Mouse (Mus musculus): ENCODE results near the gene Kif26b. TPM values are rescaled to one million over a fixed set of nuclear protein-coding genes. Genes with fewer than 3 reads are reported as not detected.

Gene Kif26b
- polyA plus RNA-seq, 1 experiment from 2014 or later = 10.2 TPM

DNA sequence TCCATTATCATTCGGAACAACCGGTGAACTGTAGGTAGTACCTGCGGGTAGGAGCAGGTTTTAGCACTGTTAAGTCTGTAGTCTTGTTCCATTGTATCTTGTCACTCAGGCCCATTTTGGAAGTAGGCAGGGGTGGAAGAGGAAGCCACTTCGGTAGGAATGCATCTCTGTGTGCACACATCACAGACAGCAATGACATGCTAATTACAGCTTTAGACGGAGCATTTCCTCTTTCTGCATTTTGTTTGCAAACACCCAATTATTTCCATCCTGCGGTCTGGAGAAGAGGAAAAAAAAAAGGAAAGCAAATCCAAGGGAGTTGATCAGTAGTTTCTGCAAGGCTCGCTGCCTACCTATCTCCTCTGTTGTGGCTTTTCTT is 219.3 kb downstream of the Kif26b start:
- H3K27ac ChIP-seq (replicated peaks) = no peak overlapping the region

DNA sequence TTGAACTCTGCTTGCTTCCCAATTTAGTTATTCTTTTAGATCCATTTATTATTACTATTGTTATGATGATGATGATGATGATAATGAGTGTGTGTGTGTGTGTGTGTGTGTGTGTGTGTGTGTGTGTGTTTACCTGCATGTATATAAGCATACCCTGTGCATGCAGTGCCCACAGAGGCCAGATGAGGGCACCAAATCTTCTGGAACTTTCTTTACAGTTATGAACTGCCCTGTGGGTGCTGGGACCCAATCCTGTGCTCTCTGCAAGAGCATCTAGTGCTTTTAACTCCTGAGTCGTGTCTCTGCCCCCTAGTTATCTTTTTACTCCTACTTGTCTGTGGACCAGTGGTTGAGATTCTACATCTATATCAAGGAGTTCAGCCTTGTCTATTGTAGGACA is 219.7 kb downstream of the Kif26b start:
- Histone ChIP-seq H3K9me3 (peaks cover 4% of the 10 kb centered on the region), H3K27ac (replicated peaks) (no peak overlapping the region), H3K4me1 (peaks cover 27% of the 10 kb centered on the region), H3K36me3 (replicated peaks) (no peaks in the 10 kb centered on the region; the same call in 1 of the 2 replicates), H3K27me3 (replicated peaks; ENCODE audit: low read depth, poor library complexity, severe bottlenecking) (no peaks in the 10 kb centered on the region), H3K4me3 (no peak overlapping the region)
- WGBS = 88% methylated on average over 1 of the region's 1 CpGs
- no peak for DNase-seq (ENCODE audit: low spot score)

More for the DNA sequence above, 219.3 kb downstream of the Kif26b start:
- DNase-seq (ENCODE audit: low spot score) = no peak
- Histone ChIP-seq H3K4me3 (no peak overlapping the region), H3K4me1 (peaks cover 27% of the 10 kb centered on the region), H3K36me3 (replicated peaks) (no peaks in the 10 kb centered on the region; the same call in 1 of the 2 replicates), H3K9me3 (peaks cover 4% of the 10 kb centered on the region), H3K27me3 (replicated peaks; ENCODE audit: low read depth, poor library complexity, severe bottlenecking) (no peaks in the 10 kb centered on the region)
- 51% methylated on average over 7 of the region's 7 CpGs for WGBS

DNA sequence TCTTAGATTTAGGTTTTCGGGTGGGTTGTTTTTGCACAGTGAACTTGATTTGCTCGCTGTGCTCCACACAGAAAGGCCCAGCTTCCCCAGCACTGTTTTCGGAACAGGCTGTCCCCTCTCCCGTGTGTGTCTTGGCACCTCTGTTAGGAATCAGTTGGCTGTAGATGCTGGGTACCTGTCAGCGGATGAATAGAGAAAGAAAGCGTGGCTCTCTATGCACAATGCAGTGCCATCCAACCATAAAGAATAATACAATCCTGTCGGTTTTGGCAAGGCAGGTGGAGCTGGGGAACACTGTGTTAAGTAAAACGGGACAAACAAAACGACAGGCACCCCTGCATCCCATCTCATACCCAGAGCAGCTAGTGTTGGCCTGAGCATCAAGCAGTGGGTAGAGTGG is 220.9 kb downstream of the Kif26b start:
- Histone ChIP-seq H3K27ac (replicated peaks) (no peak overlapping the region), H3K4me1 (peaks cover 17% of the 10 kb centered on the region), H3K27me3 (replicated peaks; ENCODE audit: low read depth, poor library complexity, severe bottlenecking) (no peaks in the 10 kb centered on the region), H3K36me3 (replicated peaks) (no peaks in the 10 kb centered on the region; the same call in 1 of the 2 replicates), H3K4me3 (no peak overlapping the region), H3K9me3 (peaks cover 4% of the 10 kb centered on the region)
- WGBS = 92% methylated on average over 9 of the region's 9 CpGs
- DNase-seq (ENCODE audit: low spot score) = no peak

DNA sequence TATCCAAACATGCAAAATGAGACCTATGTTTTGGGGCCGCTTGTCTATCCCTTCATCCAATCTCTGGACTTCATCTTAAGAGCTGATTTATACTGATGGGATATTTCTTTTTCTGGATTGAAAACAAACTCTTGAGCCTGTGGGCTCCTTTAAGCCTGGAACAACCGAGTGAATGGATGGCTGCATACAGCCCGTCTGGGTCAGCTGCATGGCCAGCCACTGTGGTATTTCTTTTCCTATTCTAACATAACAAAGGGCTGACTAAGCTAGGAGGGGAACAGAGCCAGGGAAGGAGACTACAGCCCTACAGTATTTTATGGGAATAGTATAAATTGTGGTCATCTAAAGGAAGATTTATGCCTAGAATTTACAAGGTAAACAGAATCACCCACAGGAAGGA is 229.5 kb downstream of the Kif26b start:
- H3K4me1 ChIP-seq = no peaks in the 10 kb centered on the region
- DNase-seq (ENCODE audit: low spot score) = no peak
- no peaks in the 10 kb centered on the region for H3K9me3 ChIP-seq
- no peak overlapping the region for H3K4me3 ChIP-seq
- peaks cover 12% of the 10 kb centered on the region; the same call in 1 of the 2 replicates for H3K36me3 ChIP-seq (replicated peaks)
- no peak overlapping the region for H3K27ac ChIP-seq (replicated peaks)
- 64% methylated on average over 3 of the region's 3 CpGs for WGBS
- no peaks in the 10 kb centered on the region for H3K27me3 ChIP-seq (replicated peaks; ENCODE audit: low read depth, poor library complexity, severe bottlenecking)

DNA sequence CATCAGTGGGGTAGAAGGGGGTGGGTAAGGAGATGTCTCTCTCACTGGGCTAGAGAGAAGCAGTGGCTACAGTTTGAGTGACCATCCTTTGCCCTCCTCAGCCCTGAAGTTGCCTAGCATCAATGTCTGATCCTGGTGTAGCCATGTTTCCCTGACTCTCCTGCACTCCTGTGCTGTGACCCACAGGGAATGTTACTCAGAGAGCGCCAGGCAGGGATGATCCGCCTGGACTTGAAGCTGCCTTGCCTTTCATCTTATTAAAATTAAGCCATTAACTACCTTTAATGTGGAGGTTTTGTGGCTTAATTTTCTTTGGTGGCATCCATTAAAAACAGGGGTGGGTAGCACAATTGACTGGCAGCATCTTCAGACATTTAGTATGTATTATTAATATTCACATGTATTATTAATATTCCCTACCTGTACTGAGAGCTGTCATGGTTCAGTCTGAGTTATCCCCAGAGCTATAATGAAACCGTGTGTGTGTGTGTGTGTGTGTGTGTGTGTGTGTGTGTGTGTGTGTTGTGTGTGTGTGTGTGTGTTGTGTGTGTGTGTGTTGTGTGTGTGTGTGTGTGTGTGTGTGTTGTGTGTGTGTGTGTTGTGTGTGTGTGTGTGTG is 233.3 kb downstream of the Kif26b start:
- Histone ChIP-seq H3K27ac (replicated peaks) (no peak overlapping the region), H3K9me3 (no peaks in the 10 kb centered on the region), H3K27me3 (replicated peaks; ENCODE audit: low read depth, poor library complexity, severe bottlenecking) (no peaks in the 10 kb centered on the region), H3K36me3 (replicated peaks) (no peaks in the 10 kb centered on the region), H3K4me3 (no peak overlapping the region), H3K4me1 (no peaks in the 10 kb centered on the region; the same call in 1 of the 2 replicates)
- no peak for DNase-seq (ENCODE audit: low spot score)
- 89% methylated on average over 3 of the region's 3 CpGs for WGBS

DNA sequence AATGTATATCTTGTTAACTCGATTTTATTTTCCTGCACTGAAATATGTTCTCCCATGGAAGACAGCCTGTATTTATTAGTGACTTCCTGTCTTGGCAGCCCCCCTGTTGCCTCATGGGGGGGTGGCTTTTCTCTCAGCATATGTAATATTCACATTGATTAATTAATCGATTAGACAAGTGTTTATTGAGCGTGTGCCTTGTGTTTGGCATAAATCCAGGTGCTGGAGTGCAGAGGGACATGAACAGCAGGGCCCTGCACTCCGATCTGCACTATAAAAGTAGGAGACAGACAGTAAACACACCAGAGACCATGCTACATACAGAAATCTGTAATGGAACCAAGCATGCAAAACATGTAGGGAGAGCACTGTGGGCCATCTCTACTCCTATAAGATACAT is 236.0 kb downstream of the Kif26b start:
- Histone ChIP-seq H3K9me3 (no peaks in the 10 kb centered on the region), H3K36me3 (replicated peaks) (no peaks in the 10 kb centered on the region), H3K27me3 (replicated peaks; ENCODE audit: low read depth, poor library complexity, severe bottlenecking) (no peaks in the 10 kb centered on the region), H3K27ac (replicated peaks) (no peak overlapping the region), H3K4me3 (no peak overlapping the region), H3K4me1 (no peaks in the 10 kb centered on the region; the same call in 1 of the 2 replicates)
- DNase-seq (ENCODE audit: low spot score) = no peak
- WGBS = 75% methylated on average over 4 of the region's 4 CpGs

DNA sequence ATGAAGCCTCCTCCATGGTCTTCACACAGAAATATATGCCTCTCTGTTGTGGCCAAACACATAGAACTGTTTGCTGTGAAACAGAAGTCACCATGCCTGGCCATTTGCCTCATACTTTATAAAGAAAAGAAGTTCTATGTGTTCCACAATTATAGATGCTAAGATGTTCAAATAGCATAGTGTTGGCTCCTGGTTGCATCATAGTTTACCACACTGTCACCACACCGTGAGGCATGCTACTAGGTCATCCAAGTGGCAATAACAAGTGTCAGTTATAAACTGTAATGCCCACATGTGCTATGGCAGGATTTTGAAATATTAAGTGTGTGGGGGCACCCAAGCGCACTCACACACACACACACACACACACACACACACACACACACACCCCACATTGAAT is 236.7 kb downstream of the Kif26b start:
- H3K4me1 ChIP-seq = peaks cover 1% of the 10 kb centered on the region; the same call in 1 of the 2 replicates
- H3K9me3 ChIP-seq = no peaks in the 10 kb centered on the region
- H3K4me3 ChIP-seq = no peak overlapping the region
- H3K27me3 ChIP-seq (replicated peaks; ENCODE audit: low read depth, poor library complexity, severe bottlenecking) = no peaks in the 10 kb centered on the region
- DNase-seq (ENCODE audit: low spot score) = no peak
- WGBS = 86% methylated on average over 2 of the region's 2 CpGs
- no peak overlapping the region for H3K27ac ChIP-seq (replicated peaks)
- H3K36me3 ChIP-seq (replicated peaks) = no peaks in the 10 kb centered on the region

DNA sequence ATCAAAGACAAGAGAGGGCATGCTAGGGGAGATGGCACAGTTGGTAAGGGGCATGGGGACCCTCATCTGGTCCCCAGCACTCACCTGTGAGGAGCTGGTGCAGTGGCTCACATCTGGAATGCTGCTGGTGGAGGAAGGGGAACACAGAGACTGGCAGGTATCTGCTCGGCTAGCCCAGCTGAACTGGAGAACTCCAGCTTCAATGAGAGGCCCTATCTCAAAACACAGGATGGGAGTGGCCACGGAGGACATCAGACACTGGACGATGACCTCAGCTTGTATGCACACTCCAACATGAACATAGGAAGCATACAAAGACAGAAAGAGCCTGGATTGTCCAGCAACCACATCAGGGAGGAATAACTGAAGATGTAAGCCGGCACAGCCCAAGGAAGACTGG is 240.1 kb downstream of the Kif26b start:
- Histone ChIP-seq H3K4me1 (peaks cover 5% of the 10 kb centered on the region; the same call in 1 of the 2 replicates), H3K9me3 (no peaks in the 10 kb centered on the region), H3K4me3 (no peak overlapping the region), H3K27me3 (replicated peaks; ENCODE audit: low read depth, poor library complexity, severe bottlenecking) (no peaks in the 10 kb centered on the region), H3K27ac (replicated peaks) (no peak overlapping the region), H3K36me3 (replicated peaks) (no peaks in the 10 kb centered on the region)
- no peak for DNase-seq (ENCODE audit: low spot score)
- WGBS = 83% methylated on average over 4 of the region's 4 CpGs

DNA sequence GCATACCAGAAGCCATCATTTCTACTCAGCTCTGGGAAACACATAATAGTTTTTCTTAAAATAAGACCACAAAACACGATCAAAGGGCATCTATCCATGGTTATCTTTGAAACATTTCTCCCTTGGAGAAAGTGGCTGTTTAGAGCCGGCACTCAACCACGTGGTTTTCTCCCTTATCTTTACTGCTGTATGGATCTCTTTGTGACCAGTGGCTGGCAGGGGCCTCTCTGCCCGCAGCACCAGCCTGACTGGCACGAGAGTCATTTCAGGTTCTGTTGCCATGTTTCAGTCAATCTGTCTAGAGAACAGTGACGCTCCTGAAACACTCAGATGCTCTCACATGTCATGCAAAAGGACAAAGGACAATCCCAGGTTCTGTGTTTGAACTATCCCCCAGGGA is 241.1 kb downstream of the Kif26b start:
- Histone ChIP-seq H3K27me3 (replicated peaks; ENCODE audit: low read depth, poor library complexity, severe bottlenecking) (no peaks in the 10 kb centered on the region), H3K27ac (replicated peaks) (no peak overlapping the region), H3K4me3 (no peak overlapping the region), H3K36me3 (replicated peaks) (no peaks in the 10 kb centered on the region), H3K4me1 (0 out of 2 replicates have a peak, but pooled peaks cover 5% of the 10 kb centered on the region), H3K9me3 (no peaks in the 10 kb centered on the region)
- no peak for DNase-seq (ENCODE audit: low spot score)
- 84% methylated on average over 6 of the region's 6 CpGs for WGBS

DNA sequence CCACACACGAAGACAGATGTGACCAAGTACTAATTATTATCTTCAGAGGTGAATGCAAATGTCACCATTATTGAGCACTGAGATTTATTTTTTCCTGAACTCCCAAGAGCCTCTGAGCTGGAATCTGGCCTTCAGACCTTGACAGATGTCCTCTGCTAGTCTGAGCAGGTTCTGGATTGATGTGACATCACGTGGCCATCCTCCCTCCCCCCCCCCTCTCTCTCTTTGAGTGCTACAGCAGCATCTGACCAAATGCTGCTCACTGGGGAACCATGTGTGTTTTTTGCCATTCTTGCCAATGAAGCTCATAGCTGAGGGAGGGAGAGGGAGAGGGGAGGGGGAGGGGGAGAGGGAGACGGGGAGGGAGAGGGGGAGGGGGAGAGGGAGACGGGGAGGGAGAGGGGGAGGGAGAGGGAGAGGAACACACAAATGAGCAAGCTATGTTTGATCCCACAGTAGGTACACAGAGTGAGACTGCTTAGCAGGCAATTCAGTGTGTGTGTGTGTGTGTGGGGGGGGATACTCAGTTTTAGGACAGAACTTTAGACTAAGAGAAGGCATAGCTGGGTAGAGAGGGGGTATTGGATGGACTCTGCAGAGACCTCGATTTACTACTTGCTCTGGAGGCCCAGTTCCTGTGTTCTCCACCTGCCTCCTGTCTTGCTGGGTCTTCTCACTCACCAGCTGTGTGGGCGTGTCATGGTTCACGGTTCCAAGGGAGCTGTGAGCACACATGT is 241.9 kb downstream of the Kif26b start:
- WGBS = 68% methylated on average over 6 of the region's 7 CpGs
- H3K4me3 ChIP-seq = no peak overlapping the region
- no peaks in the 10 kb centered on the region for H3K9me3 ChIP-seq
- no peak overlapping the region for H3K27ac ChIP-seq (replicated peaks)
- DNase-seq (ENCODE audit: low spot score) = no peak
- H3K27me3 ChIP-seq (replicated peaks; ENCODE audit: low read depth, poor library complexity, severe bottlenecking) = no peaks in the 10 kb centered on the region
- no peaks in the 10 kb centered on the region for H3K36me3 ChIP-seq (replicated peaks)
- 0 out of 2 replicates have a peak, but pooled peaks cover 5% of the 10 kb centered on the region for H3K4me1 ChIP-seq

DNA sequence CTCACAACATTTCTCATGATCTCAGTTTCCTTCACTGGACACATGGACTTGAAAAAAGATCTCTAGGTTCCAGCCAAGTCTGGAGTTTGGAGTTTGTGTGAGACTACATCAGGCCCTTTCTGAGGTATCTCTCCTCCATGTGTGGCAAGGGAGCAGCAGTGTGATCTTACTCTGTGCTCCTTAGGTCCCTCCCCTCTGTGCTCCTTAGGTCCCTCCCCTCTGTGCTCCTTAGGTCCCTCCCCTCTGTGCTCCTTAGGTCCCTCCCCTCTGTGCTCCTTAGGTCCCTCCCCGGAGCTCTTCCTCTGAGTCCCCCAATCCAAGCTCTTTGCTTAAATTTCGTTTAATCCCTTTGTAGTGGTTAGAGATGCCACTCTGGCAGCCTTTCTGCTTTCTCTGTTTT is 250.8 kb downstream of the Kif26b start:
- Histone ChIP-seq H3K27ac (replicated peaks) (no peak overlapping the region), H3K36me3 (replicated peaks) (no peaks in the 10 kb centered on the region), H3K9me3 (no peaks in the 10 kb centered on the region), H3K27me3 (replicated peaks; ENCODE audit: low read depth, poor library complexity, severe bottlenecking) (no peaks in the 10 kb centered on the region), H3K4me1 (peaks cover 14% of the 10 kb centered on the region), H3K4me3 (no peak overlapping the region)
- DNase-seq (ENCODE audit: low spot score) = no peak
- 28% methylated on average over 2 of the region's 2 CpGs for WGBS

DNA sequence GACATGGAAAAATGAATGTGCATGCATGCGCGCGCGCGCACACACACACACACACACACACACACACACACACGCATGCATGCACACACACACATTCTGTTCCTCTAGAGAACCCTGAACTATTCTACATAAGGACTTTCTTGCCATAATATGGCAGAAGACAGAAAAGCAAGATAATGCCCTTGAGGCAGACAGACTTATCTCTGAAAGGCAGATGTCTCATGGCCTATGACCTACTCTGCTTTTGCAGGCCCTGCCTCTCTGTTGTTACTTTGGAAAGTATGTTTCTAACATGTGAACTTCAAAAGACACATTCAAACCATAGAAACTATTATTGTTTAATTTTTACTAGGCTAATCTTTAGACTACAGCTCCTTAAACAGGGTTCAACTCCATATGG is 255.1 kb downstream of the Kif26b start:
- Histone ChIP-seq H3K27ac (replicated peaks) (no peak overlapping the region), H3K36me3 (replicated peaks) (no peaks in the 10 kb centered on the region), H3K27me3 (replicated peaks; ENCODE audit: low read depth, poor library complexity, severe bottlenecking) (no peaks in the 10 kb centered on the region), H3K4me3 (no peak overlapping the region), H3K9me3 (no peaks in the 10 kb centered on the region), H3K4me1 (peaks cover 14% of the 10 kb centered on the region)
- 91% methylated on average over 6 of the region's 6 CpGs for WGBS
- DNase-seq (ENCODE audit: low spot score) = no peak

DNA sequence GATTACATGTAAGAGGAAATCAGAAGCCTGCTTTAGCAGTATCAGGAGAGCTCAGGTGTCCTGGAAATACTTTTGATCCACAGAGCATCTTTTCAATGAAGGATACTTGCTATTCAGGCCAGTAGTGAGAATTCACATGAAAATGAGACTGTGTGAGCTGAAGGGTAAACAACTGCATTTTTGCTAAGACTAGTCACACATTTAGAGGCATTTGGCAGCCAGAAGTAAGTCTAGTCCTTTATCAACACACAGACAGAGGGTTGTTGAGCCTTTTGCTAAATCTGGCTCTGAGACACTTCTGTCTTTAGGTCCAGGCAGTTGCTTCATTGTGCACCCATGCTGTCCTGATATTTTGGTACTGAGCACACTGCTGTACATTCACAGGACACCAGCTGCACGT is 262.3 kb downstream of the Kif26b start:
- H3K4me3 ChIP-seq = no peak overlapping the region
- H3K36me3 ChIP-seq (replicated peaks) = no peaks in the 10 kb centered on the region
- H3K9me3 ChIP-seq = no peaks in the 10 kb centered on the region
- H3K27ac ChIP-seq (replicated peaks) = no peak overlapping the region
- WGBS = 67% methylated on average over 1 of the region's 1 CpGs
- no peak for DNase-seq (ENCODE audit: low spot score)
- 0 out of 2 replicates have a peak, but pooled peaks cover 4% of the 10 kb centered on the region for H3K4me1 ChIP-seq
- no peaks in the 10 kb centered on the region for H3K27me3 ChIP-seq (replicated peaks; ENCODE audit: low read depth, poor library complexity, severe bottlenecking)

Measured in embryonic facial prominence, embryonic 10.5 days (tissue).